Mouse (Mus musculus) hindbrain, embryonic 11.5 days (tissue): ENCODE data around the gene Pou4f2. TPM values are rescaled to one million over a fixed set of nuclear protein-coding genes. Genes with fewer than 3 reads are reported as not detected.

Experiments
- ATAC-seq: fragments of 200-750 bp; cut with Nextera tagmentation; 2 replicates; pipeline ENCODE4 v1.8.0; 2017; ENCODE audit warnings: mild to moderate bottlenecking, moderate TSS enrichment, moderate library complexity; ENCODE audit not compliant: low FRiP score
- DNase-seq: peaks from one replicate; pipeline ENCODE4 v3.0.0-alpha.2; 2015; ENCODE audit warnings: low spot score
- H3K27ac ChIP-seq: fragments of 300-500 bp; sonication (generic); 2 replicates; pipeline ENCODE4 v1.5.1; 2014; ENCODE audit warnings: mild to moderate bottlenecking, low read depth, low read length
- H3K27me3 ChIP-seq: fragments of 300-500 bp; sonication (generic); 2 replicates; pipeline ENCODE4 v1.6.1; 2014; ENCODE audit warnings: mild to moderate bottlenecking, low read length, moderate library complexity, mixed read lengths; ENCODE audit not compliant: control insufficient read depth, insufficient read depth
- H3K36me3 ChIP-seq: fragments of 300-500 bp; sonication (generic); 2 replicates; pipeline ENCODE4 v1.6.1; 2014; ENCODE audit warnings: mild to moderate bottlenecking, low read length, moderate library complexity, mixed read lengths; ENCODE audit not compliant: control insufficient read depth, insufficient read depth
- H3K4me1 ChIP-seq: fragments of 300-500 bp; sonication (generic); replicated peaks from 2 replicates; pipeline ENCODE4 v1.6.1; 2014; ENCODE audit warnings: low read length, mixed read lengths; ENCODE audit not compliant: control insufficient read depth, insufficient read depth
- H3K4me2 ChIP-seq: fragments of 300-500 bp; sonication (generic); replicated peaks from 2 replicates; pipeline ENCODE4 v1.6.1; 2014; ENCODE audit warnings: mild to moderate bottlenecking, low read depth, low read length
- H3K4me3 ChIP-seq: fragments of 300-500 bp; sonication (generic); 2 replicates; pipeline ENCODE4 v1.5.1; 2014; ENCODE audit warnings: low read depth, low read length
- H3K9ac ChIP-seq: fragments of 300-500 bp; sonication (generic); 2 replicates; pipeline ENCODE4 v1.6.1; 2014; ENCODE audit warnings: low read depth, low read length
- H3K9me3 ChIP-seq: fragments of 300-500 bp; sonication (generic); 2 replicates; pipeline ENCODE4 v1.6.1; 2016; ENCODE audit warnings: low read length; ENCODE audit not compliant: control insufficient read depth
- WGBS: fragments of 180-500 bp; shearing (Covaris S2); extraction: QIAGEN DNeasy Blood & Tissue Kit; methylation state at CpG from one replicate; pipeline ENCODE4 v1.1.7; 2014; 5-methylcytosine and 5-hydroxymethylcytosine counted together
- polyA plus RNA-seq: library from polyadenylated mRNA; unstranded; fragments of >200 nt; fragmentation: Nextera tagmentation; extraction: Ambion mirVana; gene quantifications from 2 replicates; pipeline ENCODE4 v1.2.1, GENCODE M21; 2014

The Pou4f2 gene
- polyA plus RNA-seq, 1 experiment from 2014 or later: 2.6 TPM

DNA sequence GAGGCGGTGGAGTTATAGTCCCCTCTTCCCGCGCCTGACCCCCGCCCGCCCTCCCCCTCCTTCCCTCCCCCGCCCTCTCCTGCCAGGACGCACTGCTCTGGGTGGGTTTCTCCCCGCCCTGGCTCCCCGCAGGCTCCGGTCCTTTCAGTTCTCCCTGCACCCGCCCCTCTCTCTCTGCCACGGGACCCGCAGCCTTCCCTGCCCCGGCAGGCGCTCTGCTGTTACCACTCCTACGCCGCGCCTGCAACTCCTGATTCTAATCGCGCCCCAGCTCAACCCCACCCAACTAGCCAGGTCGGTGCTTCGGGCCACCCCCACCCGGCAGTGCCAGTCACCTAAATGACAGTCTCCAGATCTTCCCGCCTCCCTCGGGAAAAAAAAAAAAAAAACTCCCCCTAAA is 216 bp upstream of the Pou4f2 start:
- DNase-seq (peak; percentile 33), ATAC-seq (peak; percentile 13)
- peaks cover 82% of the 10 kb centered on the region for H3K27me3 ChIP-seq
- peak overlapping the region; percentile 54; the same call in 1 of the 2 replicates for H3K9ac ChIP-seq
- peak overlapping the region; percentile 42 for H3K4me3 ChIP-seq
- peak overlapping the region; percentile 76 for H3K4me2 ChIP-seq
- H3K36me3 ChIP-seq: no peaks in the 10 kb centered on the region
- under 1% methylated on average over 15 of the region's 25 CpGs for WGBS
- H3K4me1 ChIP-seq: peaks cover 8% of the 10 kb centered on the region; the same call in 1 of the 2 replicates
- H3K9me3 ChIP-seq: no peaks in the 10 kb centered on the region
- H3K27ac ChIP-seq: peak overlapping the region; percentile 60; the same call in 1 of the 2 replicates

DNA sequence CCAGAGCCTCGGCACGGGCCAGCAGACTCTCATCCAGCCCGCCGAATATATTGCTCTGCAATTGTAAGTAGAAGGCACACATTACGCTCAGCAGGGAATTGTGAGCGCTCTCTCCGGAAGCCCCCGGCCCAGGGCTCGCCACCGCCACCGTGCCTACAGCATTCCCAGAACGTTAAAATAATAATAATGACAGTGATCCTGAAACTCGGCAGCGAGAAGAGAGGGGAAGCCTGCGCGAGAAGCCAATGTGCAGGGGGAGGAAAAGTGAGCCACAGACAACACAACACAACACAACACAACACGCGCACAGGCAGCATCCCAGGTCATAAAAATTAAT is 853 bp downstream of the Pou4f2 start:
- H3K4me2 ChIP-seq: peak overlapping the region; percentile 76
- no peaks in the 10 kb centered on the region for H3K9me3 ChIP-seq
- ATAC-seq (no peak), DNase-seq (no peak)
- H3K27me3 ChIP-seq: peaks cover 79% of the 10 kb centered on the region
- H3K4me1 ChIP-seq: peaks cover 8% of the 10 kb centered on the region; the same call in 1 of the 2 replicates
- H3K4me3 ChIP-seq: peak overlapping the region; percentile 42
- under 1% methylated on average over 18 of the region's 18 CpGs for WGBS
- peak overlapping the region; percentile 3; the same call in 1 of the 2 replicates for H3K9ac ChIP-seq
- peak overlapping the region; percentile 60 for H3K27ac ChIP-seq
- H3K36me3 ChIP-seq: no peaks in the 10 kb centered on the region

DNA sequence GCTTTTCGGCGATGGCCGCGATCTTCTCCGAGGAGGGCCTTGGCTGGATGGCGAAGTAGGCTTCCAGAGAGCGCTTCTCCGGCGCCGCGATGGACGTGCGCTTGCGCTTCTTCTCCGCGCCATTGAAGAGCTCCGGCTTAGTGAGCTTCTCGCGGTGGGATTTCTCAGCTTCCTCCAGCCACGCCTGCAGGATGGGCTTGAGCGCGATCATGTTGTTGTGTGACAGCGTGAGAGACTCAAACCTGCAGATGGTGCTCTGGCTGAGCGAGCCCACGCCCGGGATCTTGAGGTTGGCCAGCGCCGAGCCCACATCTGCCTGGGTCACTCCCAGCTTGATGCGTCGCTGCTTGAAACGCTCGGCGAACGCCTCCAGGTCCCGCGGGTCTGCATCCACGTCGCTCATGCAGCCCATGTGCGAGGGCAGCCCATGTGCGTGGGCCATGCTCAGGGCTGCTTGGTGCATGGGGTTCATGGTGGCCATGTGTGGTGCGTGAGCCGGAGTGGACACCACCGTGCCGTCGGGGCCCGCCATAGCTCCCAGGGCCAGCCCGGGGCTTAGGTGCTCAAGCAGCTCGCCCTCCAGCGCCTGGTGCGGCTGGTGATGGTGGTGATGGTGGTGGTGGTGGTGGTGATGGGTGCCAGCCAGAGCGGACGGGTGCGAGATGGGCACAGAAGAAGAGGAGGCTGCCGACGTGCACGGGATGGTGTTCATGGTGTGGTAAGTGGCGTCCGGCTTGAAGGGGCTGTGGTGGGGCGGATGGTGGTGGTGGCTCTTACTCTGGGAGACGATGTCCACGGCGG is 1.4 kb downstream of the Pou4f2 start:
- ATAC-seq (no peak), DNase-seq (peak; percentile 67)
- peaks cover 77% of the 10 kb centered on the region for H3K27me3 ChIP-seq
- H3K9ac ChIP-seq: peak overlapping the region; percentile 3; the same call in 1 of the 2 replicates
- H3K4me1 ChIP-seq: peaks cover 8% of the 10 kb centered on the region; the same call in 1 of the 2 replicates
- peak overlapping the region; percentile 42 for H3K4me3 ChIP-seq
- H3K9me3 ChIP-seq: no peaks in the 10 kb centered on the region
- peak overlapping the region; percentile 60 for H3K27ac ChIP-seq
- peak overlapping the region; percentile 76 for H3K4me2 ChIP-seq
- H3K36me3 ChIP-seq: no peaks in the 10 kb centered on the region
- under 1% methylated on average over 62 of the region's 62 CpGs for WGBS

DNA sequence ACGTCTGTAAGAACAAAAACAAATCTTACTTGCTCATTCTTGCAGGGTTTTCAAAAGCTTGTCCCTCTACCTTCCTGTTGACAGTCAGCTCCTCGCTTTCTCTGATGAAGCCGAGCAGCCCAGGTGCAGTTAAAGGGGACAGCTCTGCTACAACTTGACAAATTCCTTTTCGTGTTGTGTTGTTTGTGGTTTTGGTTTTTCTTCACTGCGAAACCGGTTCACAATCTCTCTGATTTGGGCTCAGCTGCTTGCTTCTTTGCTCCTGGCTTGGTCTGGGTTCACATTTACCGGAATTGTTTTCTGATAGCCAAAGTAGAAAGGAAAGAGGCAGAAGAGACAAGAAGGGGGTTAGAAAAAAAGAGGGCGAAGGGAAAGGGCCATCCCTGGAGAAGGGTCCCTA is 2.1 kb downstream of the Pou4f2 start:
- DNase-seq (peak; percentile 49), ATAC-seq (no peak)
- H3K4me3 ChIP-seq: peak overlapping the region; percentile 42
- H3K9me3 ChIP-seq: no peaks in the 10 kb centered on the region
- H3K27me3 ChIP-seq: peaks cover 81% of the 10 kb centered on the region
- no peaks in the 10 kb centered on the region for H3K36me3 ChIP-seq
- H3K4me2 ChIP-seq: no peak overlapping the region
- H3K27ac ChIP-seq: no peak overlapping the region
- no peak overlapping the region for H3K9ac ChIP-seq
- H3K4me1 ChIP-seq: peaks cover 8% of the 10 kb centered on the region; the same call in 1 of the 2 replicates
- 2% methylated on average over 8 of the region's 8 CpGs for WGBS

DNA sequence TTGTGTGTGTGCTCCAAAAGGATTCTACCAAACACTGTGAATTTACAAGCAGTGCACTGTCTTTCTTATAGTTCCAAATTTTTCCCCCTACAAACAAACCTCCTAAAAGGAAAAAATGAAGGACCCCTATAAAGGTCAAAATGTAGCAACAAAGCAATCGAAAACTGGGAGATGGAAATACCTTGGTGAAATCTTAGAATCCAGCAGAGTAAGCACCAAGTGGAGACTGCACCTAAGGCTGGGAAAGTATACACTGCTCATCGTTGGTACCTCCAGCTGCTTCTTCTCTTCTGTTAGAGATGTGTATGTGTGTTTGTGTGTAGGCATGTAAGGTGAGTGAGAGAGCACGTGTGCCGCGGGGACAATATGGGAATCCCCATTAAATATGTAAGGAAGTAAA is 3.1 kb downstream of the Pou4f2 start:
- 26% methylated on average over 5 of the region's 5 CpGs for WGBS
- Histone ChIP-seq H3K27ac (no peak overlapping the region), H3K36me3 (no peaks in the 10 kb centered on the region), H3K27me3 (peaks cover 76% of the 10 kb centered on the region), H3K4me3 (peak overlapping the region; percentile 3; the same call in 1 of the 2 replicates), H3K4me2 (no peak overlapping the region), H3K9me3 (no peaks in the 10 kb centered on the region), H3K9ac (no peak overlapping the region), H3K4me1 (peaks cover 7% of the 10 kb centered on the region; the same call in 1 of the 2 replicates)
- DNase-seq (peak; percentile 39), ATAC-seq (no peak)

DNA sequence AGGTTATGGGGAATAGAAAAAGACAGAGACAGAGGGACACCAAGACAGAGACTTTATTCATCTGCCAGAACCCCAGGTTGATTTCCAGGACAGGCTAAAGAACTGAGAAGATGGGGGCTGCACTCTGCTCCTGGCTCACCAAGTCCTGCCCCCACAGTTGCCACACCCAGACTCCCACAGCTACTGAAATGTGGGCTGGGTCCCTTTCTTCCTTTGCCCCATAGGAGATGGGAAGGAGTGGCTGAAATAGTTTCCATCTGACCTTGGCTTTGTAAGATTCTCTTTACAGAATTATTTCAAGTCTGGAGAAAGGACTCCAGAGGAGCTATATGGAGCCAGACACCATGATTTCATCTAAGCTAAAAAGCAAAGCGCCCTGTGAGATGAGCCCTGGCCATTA is 4.0 kb downstream of the Pou4f2 start:
- H3K9ac ChIP-seq: no peak overlapping the region
- 18% methylated on average over 1 of the region's 1 CpGs for WGBS
- no peak overlapping the region for H3K4me3 ChIP-seq
- 0 out of 2 replicates have a peak overlapping the region, but pooled peaks have one; percentile 2 for H3K4me2 ChIP-seq
- no peak overlapping the region for H3K27ac ChIP-seq
- no peaks in the 10 kb centered on the region for H3K36me3 ChIP-seq
- H3K4me1 ChIP-seq: peaks cover 7% of the 10 kb centered on the region
- H3K27me3 ChIP-seq: peaks cover 72% of the 10 kb centered on the region
- no peaks in the 10 kb centered on the region for H3K9me3 ChIP-seq
- no peak for DNase-seq
- ATAC-seq: no peak

DNA sequence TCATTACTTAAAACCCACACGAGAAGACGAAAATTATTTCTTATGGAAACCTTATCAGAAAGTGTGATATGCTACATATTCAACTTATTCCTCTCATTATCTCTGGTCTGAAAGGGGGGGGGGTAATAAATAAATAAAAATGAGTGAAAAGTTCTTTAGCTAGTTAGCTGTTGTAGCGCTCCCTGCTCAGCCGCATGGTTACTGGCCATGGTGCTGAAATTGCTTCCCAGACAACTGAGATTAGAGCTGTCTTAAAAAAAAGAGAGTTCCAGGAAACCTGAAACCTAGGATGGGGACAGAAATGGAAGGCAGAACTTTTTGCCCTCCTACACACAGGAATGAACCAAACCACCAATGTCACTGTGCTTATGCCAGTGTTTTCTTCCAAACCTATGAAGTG is 5.1 kb downstream of the Pou4f2 start:
- Histone ChIP-seq H3K27me3 (peaks cover 71% of the 10 kb centered on the region), H3K36me3 (no peaks in the 10 kb centered on the region), H3K9me3 (no peaks in the 10 kb centered on the region), H3K4me2 (no peak overlapping the region), H3K27ac (no peak overlapping the region), H3K9ac (no peak overlapping the region), H3K4me3 (no peak overlapping the region), H3K4me1 (peaks cover 7% of the 10 kb centered on the region)
- 2% methylated on average over 4 of the region's 4 CpGs for WGBS
- DNase-seq: peak; percentile 77
- no peak for ATAC-seq

DNA sequence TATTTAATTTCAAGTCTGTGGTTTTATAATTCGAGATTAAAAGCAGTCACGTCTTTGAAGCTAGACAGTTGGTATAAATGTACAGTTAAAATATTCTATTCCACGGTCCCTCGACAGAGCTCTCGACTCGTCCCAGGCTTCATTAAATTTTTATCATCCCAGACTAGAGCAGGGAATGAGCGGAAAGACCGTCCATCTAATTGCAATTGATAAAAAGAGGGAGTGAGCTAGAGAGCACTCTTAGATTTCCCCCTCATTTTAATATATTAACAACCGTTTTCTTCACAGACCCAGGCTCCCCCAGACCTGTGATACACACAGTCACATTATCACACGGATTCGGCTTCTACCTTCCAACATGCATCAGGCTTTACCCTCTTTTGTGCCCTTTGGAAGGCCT is 8.3 kb downstream of the Pou4f2 start:
- no peak overlapping the region for H3K4me3 ChIP-seq
- DNase-seq (peak; percentile 37), ATAC-seq (peak; percentile 34; the same call in 1 of the 2 replicates)
- peaks cover 72% of the 10 kb centered on the region for H3K27me3 ChIP-seq
- peaks cover 7% of the 10 kb centered on the region for H3K4me1 ChIP-seq
- H3K36me3 ChIP-seq: no peaks in the 10 kb centered on the region
- no peak overlapping the region for H3K9ac ChIP-seq
- no peaks in the 10 kb centered on the region for H3K9me3 ChIP-seq
- no peak overlapping the region for H3K4me2 ChIP-seq
- H3K27ac ChIP-seq: no peak overlapping the region
- 5% methylated on average over 11 of the region's 11 CpGs for WGBS

DNA sequence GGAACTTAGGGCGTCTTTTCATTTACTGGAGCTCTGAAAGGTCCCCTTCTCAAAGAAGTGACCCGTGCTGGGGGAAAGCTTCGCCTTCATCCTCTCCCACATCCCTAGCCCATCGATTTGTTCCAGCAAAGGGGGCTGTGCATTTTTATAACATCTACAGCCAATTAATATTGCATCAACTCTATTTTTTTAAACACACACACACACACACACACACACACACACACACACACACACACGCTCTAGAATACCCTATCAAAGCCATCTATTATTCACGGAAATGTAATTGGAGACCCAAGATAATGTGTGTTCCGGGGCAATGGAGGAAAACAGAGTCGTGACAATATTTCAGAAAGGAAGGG is 8.7 kb downstream of the Pou4f2 start:
- Histone ChIP-seq H3K4me1 (peaks cover 7% of the 10 kb centered on the region), H3K9me3 (no peaks in the 10 kb centered on the region), H3K9ac (peak overlapping the region; percentile 16; the same call in 1 of the 2 replicates), H3K4me2 (peak overlapping the region; percentile 32), H3K27me3 (peaks cover 73% of the 10 kb centered on the region), H3K4me3 (no peak overlapping the region), H3K36me3 (no peaks in the 10 kb centered on the region), H3K27ac (peak overlapping the region; percentile 67)
- peak; percentile 43 for DNase-seq
- ATAC-seq: peak; percentile 22; the same call in 1 of the 2 replicates
- WGBS: 1% methylated on average over 8 of the region's 8 CpGs
